Mouse (Mus musculus) T-helper 1 cell (primary cell): ENCODE data around the gene Inka1.
"Not testable (repeated sequence)": the region's sequence is repeated elsewhere in the genome, so short reads cannot be mapped to it uniquely, and the experiment has no call there.

Experiments
- in situ Hi-C: fragments of 300-600 bp; cut with MboI, MseI; formaldehyde crosslinking; loops from one replicate; pipeline ENCODE4 v1.15.1; 2025; ENCODE audit warnings: high pct_unique_total_duplicates

Gene Inka1

DNA sequence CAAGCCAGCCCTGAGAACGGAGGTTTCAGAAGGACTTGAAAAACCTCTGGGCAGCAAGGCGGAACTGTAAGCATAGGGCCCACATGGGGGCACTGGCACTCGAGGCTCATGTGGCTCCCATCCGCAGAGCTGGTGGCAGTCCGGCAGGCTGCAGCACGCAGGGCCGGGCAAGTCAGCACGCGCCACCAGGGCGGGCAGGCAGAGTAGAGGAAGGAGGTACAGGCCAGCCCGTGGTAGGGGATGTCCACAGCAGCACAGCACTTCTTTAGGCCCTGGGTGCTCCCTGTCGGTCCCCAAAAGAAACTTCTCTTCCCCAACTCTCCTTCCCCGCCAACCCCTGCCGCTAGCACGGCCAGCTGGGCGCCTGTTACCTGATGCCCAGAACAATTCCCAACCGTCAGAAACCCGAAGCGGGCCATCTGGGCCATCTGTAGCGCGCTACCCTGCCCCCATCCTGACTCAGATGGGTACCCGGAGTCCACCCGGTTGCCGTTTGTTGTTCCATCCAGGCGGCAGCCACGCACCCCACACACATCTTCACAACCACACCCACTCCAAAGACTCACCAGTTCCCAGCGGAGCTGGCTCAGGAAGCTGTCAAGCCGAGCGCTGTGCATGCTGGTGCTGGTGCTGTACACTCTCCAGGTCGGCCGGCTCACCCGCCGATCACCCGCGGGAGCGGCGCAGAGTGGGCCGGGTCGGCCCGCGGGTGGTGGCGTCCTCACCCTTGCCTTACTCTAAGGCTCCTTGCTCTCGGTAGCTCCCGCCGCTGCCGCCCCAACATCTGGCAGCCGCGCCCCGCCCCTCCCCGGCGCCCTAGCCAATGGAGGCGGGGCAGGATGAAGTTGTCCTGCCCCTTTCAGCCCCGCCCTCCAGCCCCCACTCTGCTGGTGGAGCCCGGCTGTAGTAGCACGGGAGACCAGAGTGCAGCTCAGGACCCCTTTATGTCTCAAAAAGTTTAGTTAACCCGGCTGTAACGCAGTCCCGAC is at the start of gene Inka1:
Gene Inka1, minus strand, starts transcription at position 749 of the 989 bp plus-strand sequence.
- in situ Hi-C loops: no loop called here

- in situ Hi-C loops: no loop called here
These were observed 46.4 kb upstream of the Inka1 start for GRCm38 (mm10) chr9:108032126-108032525.

GRCm38 (mm10) chr9:108027867-108028266 is 42.2 kb upstream of the Inka1 start:
- in situ Hi-C loops: no loop called here

GRCm38 (mm10) chr9:108026584-108026983 is 40.9 kb upstream of the Inka1 start:
- in situ Hi-C loops: no loop called here

GRCm38 (mm10) chr9:108023216-108023615 is 37.5 kb upstream of the Inka1 start:
- in situ Hi-C loops: no loop called here

GRCm38 (mm10) chr9:108020741-108021140 is 35.1 kb upstream of the Inka1 start:
- in situ Hi-C loops: no loop called here

DNA sequence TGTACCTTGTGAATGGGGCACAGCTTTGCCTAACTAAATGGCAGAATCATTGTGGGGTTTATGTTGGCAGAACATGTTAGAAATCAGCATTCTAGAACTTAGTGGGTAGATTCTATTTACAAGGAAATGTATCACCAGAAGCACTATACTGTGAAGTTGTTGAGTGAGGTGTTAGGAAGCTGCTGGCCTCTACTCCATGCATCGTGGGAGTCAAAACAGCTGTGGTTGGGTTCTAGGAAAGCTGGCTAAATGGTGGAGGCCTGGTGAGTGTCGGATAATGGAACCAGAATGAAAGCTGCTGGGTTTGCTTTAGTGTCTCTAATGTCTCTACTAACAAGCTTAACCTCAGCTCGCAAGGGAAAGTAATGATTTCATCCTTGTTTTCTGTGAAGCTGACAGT is 31.4 kb upstream of the Inka1 start:
- in situ Hi-C loops: loop anchor here (5.0 kb wide), 1 partner anchor 40 kb away; no protein-coding TSS in a partner anchor

DNA sequence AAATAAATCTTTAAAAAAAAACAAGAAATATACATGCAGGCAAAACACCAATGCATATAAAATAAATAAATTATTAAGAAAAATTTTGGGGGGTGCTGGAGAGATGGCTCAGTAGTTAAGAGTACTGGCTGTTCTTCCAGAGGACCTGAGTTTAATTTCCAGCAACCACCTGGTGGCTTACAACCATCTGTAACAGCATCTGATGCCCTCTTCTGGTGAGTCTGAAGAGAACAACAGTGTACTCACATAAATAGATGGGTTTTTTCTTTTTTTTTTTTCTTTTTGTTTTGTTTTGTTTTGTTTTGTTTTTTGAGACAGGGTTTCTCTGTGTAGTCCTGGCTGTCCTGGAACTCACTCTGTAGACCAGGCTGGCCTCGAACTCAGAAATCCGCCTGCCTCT is 27.9 kb upstream of the Inka1 start:
- in situ Hi-C loops: not testable (repeated sequence)

DNA sequence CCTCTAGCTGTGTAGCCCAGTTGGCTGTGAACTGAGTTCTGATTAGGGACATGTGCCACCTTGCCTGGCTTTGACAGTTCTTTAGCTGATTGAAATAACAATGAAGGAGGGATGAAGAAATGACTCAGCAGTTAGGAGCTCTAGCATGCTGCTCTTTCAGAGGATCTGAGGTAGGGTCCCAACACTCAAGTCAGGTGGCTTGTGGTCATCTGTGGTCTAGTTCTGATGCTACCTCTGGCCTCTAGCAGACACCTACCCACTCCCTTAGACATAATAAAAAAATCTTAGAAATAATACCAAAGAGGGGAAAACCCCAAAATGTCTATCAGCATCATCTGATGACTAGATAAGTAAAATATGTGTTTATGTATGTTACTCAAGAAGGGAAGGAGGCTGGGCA is 24.7 kb upstream of the Inka1 start:
- in situ Hi-C loops: no loop called here

DNA sequence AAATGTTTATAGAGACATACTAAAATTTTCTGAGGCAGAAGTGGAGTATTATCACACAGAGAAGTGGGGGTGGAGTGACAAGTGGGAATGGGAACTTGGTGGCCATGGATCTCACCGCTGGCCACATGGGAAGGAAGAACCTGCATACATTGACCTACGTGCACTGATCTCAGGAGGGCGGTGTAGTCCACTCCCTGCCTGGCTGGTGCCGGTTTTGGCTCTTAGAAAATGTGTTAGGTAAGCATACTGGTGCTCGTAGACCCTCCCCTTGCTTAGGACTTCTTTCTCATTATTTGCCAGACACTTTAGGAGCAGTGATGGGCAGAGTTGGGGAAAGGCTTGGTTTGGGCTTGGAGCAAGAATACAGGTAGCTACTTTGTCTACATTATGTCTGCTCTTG is 22.4 kb upstream of the Inka1 start:
- in situ Hi-C loops: no loop called here

- in situ Hi-C loops: no loop called here
These were observed 17.8 kb upstream of the Inka1 start for GRCm38 (mm10) chr9:108003531-108003890.

DNA sequence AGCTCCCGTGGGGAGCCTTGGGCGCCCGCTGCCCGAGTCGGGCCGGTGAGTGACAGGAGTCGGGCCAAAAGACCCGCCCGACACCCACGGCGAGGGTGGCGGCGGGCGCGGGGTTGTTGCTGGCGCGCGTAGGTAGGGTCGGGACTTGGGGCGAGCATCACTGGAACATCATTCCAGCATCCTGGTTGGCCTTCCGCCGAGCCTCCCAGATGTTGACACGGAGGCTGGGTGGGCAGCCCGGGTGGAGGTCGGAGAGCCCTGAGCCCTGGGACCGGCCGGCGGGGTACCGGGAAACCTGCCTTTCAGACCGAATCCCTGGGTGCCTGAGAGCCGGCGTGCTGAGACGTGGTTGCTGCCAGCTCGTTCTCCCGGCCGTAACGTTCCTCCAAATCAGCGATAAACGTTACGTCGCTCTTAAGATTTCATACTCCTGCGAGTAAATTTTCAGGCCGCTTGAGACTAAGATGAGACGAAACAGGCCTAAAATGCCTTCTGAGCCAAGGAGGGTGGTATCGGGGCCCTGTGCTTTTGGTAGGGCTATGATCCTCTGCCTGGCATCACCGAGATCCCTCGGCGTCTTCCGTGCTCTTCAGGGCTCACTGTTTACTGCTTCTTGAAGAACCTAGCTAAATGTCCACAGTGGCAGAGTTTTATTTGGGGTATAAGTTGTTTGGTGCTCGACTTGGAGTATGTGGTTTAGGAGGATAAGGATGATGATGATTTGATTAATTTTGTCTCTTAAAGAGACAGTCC is 17.3 kb upstream of the Inka1 start:
- in situ Hi-C loops: no loop called here

- in situ Hi-C loops: no loop called here
These were observed 16.5 kb upstream of the Inka1 start, which contains the start of gene Ip6k1 for GRCm38 (mm10) chr9:108001922-108002770. TSS of gene Ip6k1 (plus strand) at chr9:108002501.

- in situ Hi-C loops: no loop called here
These were observed 10.4 kb upstream of the Inka1 start, which contains the start of gene Gm20662 for GRCm38 (mm10) chr9:107996049-107996448. TSS of gene Gm20662 (plus strand) at chr9:107996349.

DNA sequence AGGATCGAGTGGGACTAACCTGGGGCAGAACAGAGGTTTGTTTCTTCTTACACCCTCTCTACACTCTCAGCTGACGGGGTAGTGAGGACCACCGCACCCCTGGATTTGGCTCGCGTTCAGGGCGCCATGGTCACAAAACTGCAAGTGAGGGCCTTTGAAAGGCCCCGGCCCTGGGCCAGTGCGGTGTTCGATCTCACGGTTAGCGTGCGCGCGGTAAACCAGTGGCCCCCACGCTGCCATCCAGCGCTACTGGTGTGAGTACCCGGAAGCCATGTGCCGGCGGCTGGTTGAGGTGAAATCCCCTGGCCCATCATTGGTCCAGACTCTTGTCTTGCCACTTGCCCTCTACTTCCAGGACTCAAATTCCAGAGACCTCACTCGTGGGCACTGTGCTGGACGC is 9.8 kb upstream of the Inka1 start:
- in situ Hi-C loops: no loop called here

GRCm38 (mm10) chr9:107994464-107994863 is 8.8 kb upstream of the Inka1 start:
- in situ Hi-C loops: no loop called here

GRCm38 (mm10) chr9:107993013-107993412 is 7.3 kb upstream of the Inka1 start:
- in situ Hi-C loops: no loop called here

- in situ Hi-C loops: no loop called here
These were observed 6.5 kb upstream of the Inka1 start, which contains the start of gene Cdhr4 for GRCm38 (mm10) chr9:107992197-107992596. TSS of gene Cdhr4 (plus strand) at chr9:107992497.

- in situ Hi-C loops: no loop called here
These were observed 2.3 kb upstream of the Inka1 start for GRCm38 (mm10) chr9:107987950-107988349.

GRCm38 (mm10) chr9:107986376-107986775 is 697 bp upstream of the Inka1 start:
- in situ Hi-C loops: no loop called here

GRCm38 (mm10) chr9:107984754-107985055 is 974 bp downstream of the Inka1 start:
- in situ Hi-C loops: no loop called here
